Mouse (Mus musculus) activated CD4-positive, CD25-positive, alpha-beta regulatory T cell, adult 4 months (primary cell): ENCODE data around the gene Slc51a. TPM values are rescaled to one million over a fixed set of nuclear protein-coding genes. Genes with fewer than 3 reads are reported as not detected.

Experiments
- ATAC-seq: one replicate; pipeline ENCODE4 v1.8.0; 2017
- polyA plus RNA-seq, 2 experiments: library from polyadenylated mRNA; unstranded; fragments of 100-300 nt; shearing (Covaris generic); gene quantifications; one replicate each; pipeline ENCODE4 v1.2.1; 2017

Slc51a gene
- not detected for polyA plus RNA-seq

GRCm38 (mm10) chr16:32487234-32488111 is at the start of gene Slc51a:
Slc51a (minus strand) TSS chr16:32487879.
- no peak for ATAC-seq

- ATAC-seq, result no peak
Measured at GRCm38 (mm10) chr16:32535157-32535751, 47.6 kb upstream of the Slc51a start.

DNA sequence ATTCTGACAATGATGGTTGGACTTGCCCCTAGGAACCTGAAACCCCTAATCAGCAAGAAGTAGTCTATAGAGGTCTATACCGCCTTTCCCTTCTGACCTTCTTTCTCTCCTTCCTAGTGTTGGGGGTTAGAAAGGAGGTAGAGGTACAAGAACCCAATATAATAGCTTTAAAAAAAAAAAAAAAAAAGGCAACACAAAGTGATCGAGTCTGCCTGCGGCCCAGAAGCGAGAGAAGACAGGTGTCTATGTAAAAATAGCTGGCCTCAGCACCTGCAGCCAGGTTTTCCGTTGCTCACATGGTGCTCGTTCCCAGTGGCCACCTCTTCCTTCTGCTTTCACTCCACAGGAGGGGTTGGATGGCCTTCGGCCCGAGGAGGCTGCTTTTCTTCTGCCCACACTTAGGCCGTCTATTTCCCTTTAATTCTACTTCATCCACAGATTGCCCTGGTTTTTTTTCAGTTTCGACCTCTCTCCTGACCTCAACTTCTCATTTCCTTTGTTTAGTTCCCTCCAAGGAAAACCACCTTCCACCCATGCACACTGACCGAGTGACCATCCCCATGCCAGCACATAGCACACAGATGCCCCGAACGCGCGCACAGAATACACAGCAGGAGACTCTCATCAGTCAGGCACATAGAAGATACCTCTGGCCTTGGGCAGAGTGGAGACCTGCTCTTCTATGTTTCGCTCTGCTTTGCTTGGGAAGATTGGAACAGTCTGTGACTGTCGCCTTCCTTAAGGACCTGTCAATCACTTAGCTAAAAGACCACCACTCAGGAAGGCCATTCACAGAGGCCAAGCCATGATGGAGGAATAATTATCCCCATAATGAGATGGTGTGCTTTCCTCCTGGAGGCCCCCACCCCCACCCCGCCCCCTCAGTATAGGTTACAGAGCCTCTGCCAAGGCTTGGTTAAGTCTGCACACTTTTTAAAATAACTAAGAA is 45.5 kb upstream of the Slc51a start:
- ATAC-seq, result no peak

DNA sequence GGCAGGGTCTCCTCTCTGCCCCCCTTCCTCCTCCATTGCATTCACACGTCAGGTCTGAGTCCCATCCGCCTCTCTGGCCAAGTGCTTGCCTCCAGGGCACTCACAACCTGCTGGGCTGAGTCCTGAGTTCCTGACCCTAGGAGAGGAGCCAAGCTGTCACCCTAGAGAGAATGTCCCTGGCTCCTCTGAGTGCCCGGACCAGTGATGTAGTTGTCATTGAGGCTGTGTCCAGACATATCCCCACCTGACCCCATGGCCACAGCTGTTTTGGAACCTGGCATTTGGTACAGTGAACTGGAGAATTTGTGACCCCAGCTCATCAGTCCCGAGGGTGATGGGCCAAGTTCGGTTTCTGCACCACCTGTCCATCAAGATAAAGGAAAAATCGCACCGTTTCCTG is 39.2 kb upstream of the Slc51a start:
- no peak for ATAC-seq

- ATAC-seq, result no peak
Measured at GRCm38 (mm10) chr16:32524244-32524615, 36.6 kb upstream of the Slc51a start.

DNA sequence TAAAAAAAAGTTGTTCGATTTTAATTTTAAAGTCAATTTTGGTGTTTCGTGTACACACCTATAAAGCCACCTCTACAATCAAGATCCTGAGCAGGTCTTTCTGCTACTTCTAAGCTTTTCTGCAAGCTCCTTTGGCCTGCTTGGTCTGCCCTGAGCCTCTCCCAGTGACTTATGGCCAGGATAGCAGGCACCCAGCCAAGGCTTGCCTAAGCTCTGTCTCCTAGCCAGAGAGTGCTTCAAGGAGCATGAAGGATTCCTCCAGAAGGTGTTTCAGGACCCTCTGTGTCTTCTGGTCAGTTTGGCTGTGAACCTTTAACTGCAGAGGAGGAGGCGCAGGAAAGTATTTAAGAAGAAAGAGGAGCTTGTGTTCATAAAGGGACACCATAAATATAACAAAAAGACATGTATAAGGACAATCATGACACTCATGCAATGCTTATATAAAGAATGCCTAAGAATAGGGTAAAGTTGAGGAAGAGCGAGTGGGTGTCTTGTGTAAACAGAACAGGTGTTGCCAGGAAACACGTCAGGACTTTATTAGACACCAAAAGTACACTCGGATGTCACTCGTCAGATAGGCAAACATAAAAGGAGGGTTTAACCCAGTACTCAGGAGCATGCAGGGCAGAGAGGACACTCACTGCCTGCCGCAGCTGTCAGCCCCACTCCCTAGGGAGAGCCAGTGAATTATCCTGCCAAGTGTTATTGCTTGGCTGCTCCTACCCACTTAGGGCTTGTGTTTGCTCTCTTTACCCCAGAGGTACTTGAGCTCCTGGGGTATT is 36.0 kb upstream of the Slc51a start:
- ATAC-seq, result no peak

- ATAC-seq, result no peak
Measured at GRCm38 (mm10) chr16:32522578-32523194, 35.0 kb upstream of the Slc51a start.

GRCm38 (mm10) chr16:32520372-32520748 is 32.7 kb upstream of the Slc51a start:
- ATAC-seq, result peak; percentile 62

GRCm38 (mm10) chr16:32519656-32520371 is 32.1 kb upstream of the Slc51a start:
- ATAC-seq, result peak; percentile 4

- no peak for ATAC-seq
Measured at GRCm38 (mm10) chr16:32517785-32518481, 30.3 kb upstream of the Slc51a start.

GRCm38 (mm10) chr16:32516006-32516962 is 28.6 kb upstream of the Slc51a start:
- ATAC-seq, result peak; percentile 50

DNA sequence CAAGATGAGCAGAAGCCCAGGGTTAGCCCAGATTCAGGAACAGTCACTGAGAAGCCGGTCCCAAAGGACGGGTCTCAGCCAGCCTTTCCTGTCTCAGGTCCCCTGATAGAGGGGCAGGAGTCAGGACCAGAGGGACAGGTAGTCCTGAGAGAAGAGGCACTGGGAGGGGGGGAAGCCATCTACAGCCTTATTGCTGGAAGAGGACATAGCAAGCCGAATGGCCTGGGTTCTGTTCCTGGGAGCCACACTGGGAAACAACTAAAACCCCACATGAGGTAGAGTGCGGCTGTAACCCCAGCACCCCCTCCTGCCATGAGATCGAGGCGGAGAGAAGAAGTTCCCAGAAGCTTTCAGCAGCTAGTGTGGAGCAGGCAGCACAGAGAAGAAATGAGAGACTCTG is 26.3 kb upstream of the Slc51a start:
- ATAC-seq, result no peak

DNA sequence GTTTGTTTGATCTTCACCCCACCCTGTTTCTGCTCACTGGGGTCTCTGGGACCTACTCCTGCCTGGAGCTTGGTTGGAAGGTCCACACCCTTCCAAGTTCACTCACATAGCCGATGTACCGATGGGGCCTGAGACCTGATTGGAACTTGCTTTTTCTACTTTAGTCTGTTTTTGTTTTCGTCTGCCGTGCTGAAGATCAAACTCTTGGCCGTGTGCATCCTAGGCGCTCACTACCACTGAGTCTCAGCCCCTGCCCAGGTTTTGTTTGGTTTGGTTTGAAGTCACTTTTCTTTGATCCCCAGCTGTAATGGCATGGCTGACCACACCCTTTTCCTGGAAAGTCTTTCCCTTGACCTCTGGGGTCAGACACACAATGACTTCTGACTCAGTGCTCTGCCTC is 25.7 kb upstream of the Slc51a start:
- ATAC-seq, result no peak

GRCm38 (mm10) chr16:32512921-32513320 is 25.2 kb upstream of the Slc51a start:
- no peak for ATAC-seq

DNA sequence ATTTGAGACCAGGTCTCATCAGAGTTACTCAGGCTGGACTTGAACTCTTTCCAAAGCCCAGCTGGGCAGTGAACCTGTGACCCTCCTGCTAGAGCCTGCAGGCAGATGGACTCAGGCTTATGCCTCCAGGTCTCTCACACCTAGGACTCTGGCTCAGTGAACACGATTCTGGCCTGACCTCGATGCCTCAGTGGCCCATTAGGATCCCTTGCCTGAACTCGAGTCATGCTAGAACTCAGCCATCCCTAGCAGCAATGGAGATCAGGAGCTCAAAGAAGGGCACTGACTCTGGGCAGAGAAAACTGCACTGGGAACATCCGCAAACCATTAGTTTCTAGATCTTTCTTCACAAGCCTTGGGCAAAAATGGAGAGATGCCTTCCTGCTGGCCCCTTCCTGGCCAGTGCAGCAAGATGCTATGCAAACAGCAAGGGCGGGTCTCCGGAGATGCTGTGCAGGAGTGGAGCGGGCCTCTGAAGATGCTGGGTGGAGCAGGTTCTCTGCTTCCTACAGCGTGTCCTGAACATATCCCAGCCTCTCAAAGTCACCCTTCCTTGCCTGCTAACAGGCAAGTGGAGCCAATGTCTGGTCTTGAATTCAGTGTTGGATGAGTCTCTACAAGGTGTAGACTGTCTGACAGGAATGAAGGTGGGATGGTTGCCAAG is 24.3 kb upstream of the Slc51a start:
- ATAC-seq, result no peak

DNA sequence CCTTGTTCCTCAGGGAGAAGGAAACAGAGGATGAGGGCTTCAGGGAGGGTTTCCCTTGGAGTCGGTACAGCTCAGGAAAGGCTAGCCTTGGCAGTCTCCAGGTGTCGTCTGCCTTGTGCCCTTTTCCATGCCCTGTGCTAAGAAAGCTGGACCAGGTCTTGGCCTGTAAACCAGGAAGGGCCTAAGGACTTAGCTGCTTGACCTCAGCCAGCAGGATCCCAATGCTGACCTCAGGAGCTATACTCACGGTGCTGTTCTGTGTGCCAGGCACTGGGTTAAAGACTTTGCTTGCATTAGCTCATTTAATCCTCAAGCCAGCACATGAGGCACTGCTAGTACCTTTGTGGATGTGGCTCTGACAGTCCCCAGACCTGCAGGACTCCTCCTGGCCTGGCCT is 23.7 kb upstream of the Slc51a start:
- ATAC-seq, result no peak

GRCm38 (mm10) chr16:32510399-32511337 is 23.0 kb upstream of the Slc51a start:
- ATAC-seq, result no peak
